Mouse (Mus musculus) embryonic facial prominence, embryonic 15.5 days (tissue): ENCODE measurements around the gene Pax1. TPM values are rescaled to one million over a fixed set of nuclear protein-coding genes. Genes with fewer than 3 reads are reported as not detected.

Experiments used
- ATAC-seq: fragments of 200-750 bp; cut with Nextera tagmentation; 2 replicates; pipeline ENCODE4 v1.8.0; 2017; ENCODE audit warnings: low read depth, moderate TSS enrichment; ENCODE audit not compliant: insufficient number of reproducible peaks, low FRiP score, low TSS enrichment
- H3K27ac ChIP-seq: fragments of 300-500 bp; sonication (generic); replicated peaks from 2 replicates; pipeline ENCODE4 v1.5.1; 2015; ENCODE audit warnings: mild to moderate bottlenecking, inconsistent platforms
- H3K27me3 ChIP-seq: fragments of 300-500 bp; sonication (generic); 2 replicates; pipeline ENCODE4 v1.6.1; 2015; ENCODE audit warnings: inconsistent platforms
- H3K36me3 ChIP-seq: fragments of 300-500 bp; sonication (generic); 2 replicates; pipeline ENCODE4 v1.6.1; 2015; ENCODE audit warnings: mild to moderate bottlenecking, inconsistent platforms
- H3K4me1 ChIP-seq: fragments of 300-500 bp; sonication (generic); 2 replicates; pipeline ENCODE4 v1.6.1; 2015; ENCODE audit warnings: inconsistent platforms
- H3K4me2 ChIP-seq: fragments of 300-500 bp; sonication (generic); replicated peaks from 2 replicates; pipeline ENCODE4 v1.6.1; 2015; ENCODE audit warnings: mild to moderate bottlenecking, inconsistent platforms
- H3K4me3 ChIP-seq: fragments of 300-500 bp; sonication (generic); replicated peaks from 2 replicates; pipeline ENCODE4 v1.5.1; 2015; ENCODE audit warnings: mild to moderate bottlenecking, inconsistent platforms
- H3K9ac ChIP-seq: fragments of 300-500 bp; sonication (generic); 2 replicates; pipeline ENCODE4 v1.6.1; 2015; ENCODE audit warnings: inconsistent platforms
- H3K9me3 ChIP-seq: fragments of 300-500 bp; sonication (generic); replicated peaks from 2 replicates; pipeline ENCODE4 v1.6.1; 2016; ENCODE audit warnings: inconsistent platforms
- WGBS: fragments of 180-500 bp; shearing (Covaris S2); methylation state at CpG from one replicate; pipeline ENCODE4 v1.1.7; 2015; 5-methylcytosine and 5-hydroxymethylcytosine counted together
- polyA plus RNA-seq: library from polyadenylated mRNA; unstranded; fragments of >200 nt; fragmentation: Nextera tagmentation; extraction: Ambion mirVana; gene quantifications from 2 replicates; pipeline ENCODE4 v1.2.1, GENCODE M21; 2015

Pax1 gene
- polyA plus RNA-seq, 1 experiment from 2014 or later = 9.6 TPM

DNA sequence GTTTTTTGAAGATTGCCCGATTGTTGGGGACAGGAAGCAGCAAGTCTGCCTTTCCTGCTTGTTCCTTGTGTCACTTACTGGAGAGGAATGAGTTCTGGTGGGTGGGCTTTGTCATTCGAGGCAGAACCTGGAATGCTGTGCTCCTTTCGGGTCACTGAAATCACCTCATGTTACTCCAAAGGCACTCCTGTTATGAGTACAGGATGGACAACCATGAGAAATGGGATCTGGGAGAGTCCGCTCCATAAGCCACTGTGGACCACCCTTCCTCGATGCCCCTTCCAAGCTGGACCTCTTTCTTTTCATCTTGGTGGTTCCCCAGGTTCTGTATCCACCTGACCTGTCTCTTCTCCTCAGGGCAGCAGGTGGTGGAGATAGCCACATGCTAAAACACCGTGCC, 2.5 kb downstream of the Pax1 start:
- H3K9me3 ChIP-seq = no peaks in the 10 kb centered on the region
- no peak overlapping the region; the same call in 1 of the 2 replicates for H3K4me3 ChIP-seq
- H3K27ac ChIP-seq = no peak overlapping the region
- 20% methylated on average over 6 of the region's 6 CpGs for WGBS
- H3K9ac ChIP-seq = no peak overlapping the region
- peaks cover 32% of the 10 kb centered on the region for H3K4me1 ChIP-seq
- H3K36me3 ChIP-seq = no peaks in the 10 kb centered on the region
- ATAC-seq = no peak
- peak overlapping the region; percentile 65; the same call in 1 of the 2 replicates for H3K4me2 ChIP-seq
- peaks cover 91% of the 10 kb centered on the region for H3K27me3 ChIP-seq

DNA sequence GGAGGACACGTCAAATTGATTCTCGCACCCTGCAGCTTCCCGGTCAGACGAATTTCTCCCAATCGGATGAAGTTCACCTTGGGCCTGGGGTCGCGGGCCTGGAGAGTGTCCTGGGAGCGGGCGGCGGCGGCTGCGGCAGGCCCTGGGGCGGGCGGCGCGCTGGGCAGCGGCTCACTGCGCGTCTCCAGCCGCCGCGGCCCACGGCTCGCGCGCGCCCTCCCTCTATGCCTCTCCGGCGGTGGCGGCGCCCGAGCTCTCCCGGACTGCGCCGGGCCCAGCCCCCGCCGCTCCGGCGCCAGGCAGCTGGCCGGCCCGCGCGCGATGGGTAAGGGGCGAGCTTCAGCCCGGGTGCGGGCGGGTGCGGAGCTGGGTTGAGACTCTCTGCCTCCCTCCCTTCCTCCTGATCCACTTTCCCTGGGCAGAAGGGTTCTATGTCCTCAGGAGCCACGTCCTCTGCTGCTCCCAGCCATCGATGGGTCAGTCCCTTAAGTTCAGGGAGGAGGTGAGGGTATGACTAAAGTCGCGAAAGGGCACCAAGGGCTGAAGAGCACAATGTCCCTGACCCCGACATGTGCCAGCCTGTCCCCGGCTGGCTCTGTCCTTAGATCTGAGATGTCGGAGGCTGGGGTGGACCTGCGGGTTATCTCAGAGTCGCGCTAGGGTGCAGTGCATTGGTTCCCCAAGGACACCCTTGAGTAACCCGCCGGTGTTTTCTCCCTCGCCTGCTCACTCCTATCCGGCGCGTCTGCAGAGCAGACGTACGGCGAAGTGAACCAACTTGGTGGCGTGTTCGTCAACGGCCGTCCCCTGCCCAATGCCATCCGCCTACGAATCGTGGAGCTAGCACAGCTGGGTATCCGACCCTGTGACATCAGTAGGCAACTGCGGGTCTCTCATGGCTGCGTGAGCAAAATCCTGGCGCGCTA, 3.5 kb downstream of the Pax1 start:
- no peaks in the 10 kb centered on the region for H3K9me3 ChIP-seq
- peaks cover 29% of the 10 kb centered on the region for H3K4me1 ChIP-seq
- WGBS = 1% methylated on average over 74 of the region's 80 CpGs
- no peaks in the 10 kb centered on the region for H3K36me3 ChIP-seq
- H3K27me3 ChIP-seq = peaks cover 91% of the 10 kb centered on the region
- no peak overlapping the region for H3K27ac ChIP-seq
- no peak for ATAC-seq
- peak overlapping the region; percentile 47 for H3K4me3 ChIP-seq
- H3K4me2 ChIP-seq = peak overlapping the region; percentile 65
- H3K9ac ChIP-seq = peak overlapping the region; percentile 23; the same call in 1 of the 2 replicates

DNA sequence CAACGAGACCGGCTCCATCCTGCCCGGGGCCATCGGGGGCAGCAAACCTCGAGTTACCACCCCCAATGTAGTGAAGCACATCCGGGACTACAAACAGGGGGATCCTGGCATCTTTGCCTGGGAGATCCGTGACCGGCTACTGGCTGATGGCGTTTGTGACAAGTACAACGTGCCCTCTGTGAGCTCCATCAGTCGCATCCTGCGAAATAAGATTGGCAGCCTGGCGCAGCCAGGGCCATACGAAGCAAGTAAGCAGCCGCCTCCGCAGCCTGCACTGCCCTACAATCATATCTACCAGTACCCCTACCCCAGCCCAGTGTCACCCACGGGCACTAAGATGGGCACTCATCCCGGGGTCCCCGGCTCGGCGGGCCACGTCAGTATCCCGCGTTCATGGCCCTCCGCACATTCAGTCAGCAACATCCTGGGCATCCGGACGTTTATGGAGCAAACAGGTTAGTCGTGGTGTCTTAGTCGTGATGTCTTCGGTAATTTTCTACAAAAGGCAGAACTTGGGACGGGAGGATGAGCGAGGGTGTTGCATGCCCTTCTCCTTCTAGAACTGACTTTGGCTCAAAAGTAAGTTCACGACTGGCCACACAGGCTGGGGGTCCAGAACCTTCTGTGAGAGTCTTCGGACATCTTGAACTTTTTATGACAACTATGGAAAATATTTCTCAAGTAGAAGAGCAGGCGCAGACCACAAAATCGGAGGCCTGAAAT, 4.3 kb downstream of the Pax1 start:
- no peak for ATAC-seq
- Histone ChIP-seq H3K9me3 (no peaks in the 10 kb centered on the region), H3K36me3 (no peaks in the 10 kb centered on the region), H3K4me1 (peaks cover 29% of the 10 kb centered on the region), H3K27ac (no peak overlapping the region), H3K9ac (no peak overlapping the region), H3K27me3 (peaks cover 91% of the 10 kb centered on the region), H3K4me2 (peak overlapping the region; percentile 65), H3K4me3 (peak overlapping the region; percentile 47)
- 2% methylated on average over 36 of the region's 36 CpGs for WGBS

DNA sequence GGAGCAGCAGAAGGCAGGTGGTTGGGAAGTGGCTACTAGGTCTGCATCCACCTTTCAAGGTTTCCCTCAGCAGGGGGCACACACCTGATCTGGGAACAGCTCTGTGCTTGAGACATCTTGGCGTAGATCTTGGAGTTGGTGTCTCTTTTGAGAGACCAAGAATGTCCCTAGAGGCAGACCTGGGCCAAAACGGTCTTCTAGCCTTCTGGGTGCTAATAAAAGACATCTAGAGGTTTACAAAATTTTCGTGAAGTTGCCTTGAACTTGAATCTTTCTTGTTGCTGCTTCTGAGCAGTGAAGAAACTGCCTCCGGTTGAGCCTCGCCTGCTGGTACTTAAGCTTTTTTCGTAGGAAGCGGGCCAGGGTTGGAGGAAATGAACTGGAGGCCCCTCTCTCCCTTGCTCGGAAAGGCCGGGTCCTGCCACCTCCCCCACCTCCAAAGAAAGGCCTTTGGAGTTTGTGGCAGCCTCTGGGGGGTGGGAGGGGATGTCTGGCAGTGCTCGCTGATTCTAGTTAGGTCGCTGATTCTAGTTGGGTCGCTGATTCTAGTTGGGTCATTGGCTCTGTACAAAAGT, 5.6 kb downstream of the Pax1 start:
- Histone ChIP-seq H3K9me3 (no peaks in the 10 kb centered on the region), H3K9ac (no peak overlapping the region), H3K27ac (no peak overlapping the region), H3K4me1 (peaks cover 20% of the 10 kb centered on the region), H3K36me3 (no peaks in the 10 kb centered on the region), H3K4me2 (0 out of 2 replicates have a peak overlapping the region, but pooled peaks have one; percentile 65), H3K4me3 (peak overlapping the region; percentile 47), H3K27me3 (peaks cover 90% of the 10 kb centered on the region)
- no peak for ATAC-seq
- WGBS = 21% methylated on average over 12 of the region's 12 CpGs

DNA sequence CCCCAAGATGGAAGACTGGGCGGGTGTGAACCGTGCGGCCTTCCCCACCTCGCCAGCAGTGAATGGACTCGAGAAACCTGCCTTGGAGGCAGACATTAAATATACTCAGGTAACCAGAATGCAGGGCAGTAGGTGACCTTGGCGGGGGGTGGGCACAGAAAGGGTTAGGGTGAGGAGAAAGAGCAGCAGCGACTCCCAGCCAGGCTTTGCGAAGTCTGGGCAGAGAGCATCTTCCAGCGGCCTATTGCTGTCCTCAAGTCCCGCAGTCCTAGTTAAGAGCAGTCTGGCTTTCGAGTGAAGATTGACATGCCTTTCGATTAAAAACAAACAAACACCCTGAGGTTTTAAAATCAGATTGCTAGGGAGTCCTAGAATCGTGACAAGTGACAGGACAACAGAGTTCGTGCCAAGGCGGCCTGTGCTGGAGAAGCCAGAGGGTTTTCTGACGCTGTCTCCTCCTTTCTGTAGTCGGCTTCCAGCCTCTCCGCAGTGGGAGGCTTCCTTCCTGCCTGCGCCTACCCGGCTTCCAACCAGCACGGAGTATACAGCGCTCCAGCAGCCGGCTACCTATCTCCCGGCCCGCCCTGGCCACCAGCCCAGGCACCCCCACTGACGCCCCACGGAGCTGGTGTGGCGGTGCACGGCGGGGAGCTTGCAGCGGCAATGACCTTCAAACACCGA, 6.3 kb downstream of the Pax1 start:
- Histone ChIP-seq H3K4me1 (peaks cover 16% of the 10 kb centered on the region), H3K27ac (no peak overlapping the region), H3K4me2 (peak overlapping the region; percentile 65), H3K4me3 (peak overlapping the region; percentile 47), H3K27me3 (peaks cover 90% of the 10 kb centered on the region), H3K36me3 (no peaks in the 10 kb centered on the region), H3K9me3 (no peaks in the 10 kb centered on the region), H3K9ac (no peak overlapping the region)
- WGBS = 7% methylated on average over 32 of the region's 32 CpGs
- 0 out of 2 replicates have a peak, but pooled peaks have one; percentile 36 for ATAC-seq

DNA sequence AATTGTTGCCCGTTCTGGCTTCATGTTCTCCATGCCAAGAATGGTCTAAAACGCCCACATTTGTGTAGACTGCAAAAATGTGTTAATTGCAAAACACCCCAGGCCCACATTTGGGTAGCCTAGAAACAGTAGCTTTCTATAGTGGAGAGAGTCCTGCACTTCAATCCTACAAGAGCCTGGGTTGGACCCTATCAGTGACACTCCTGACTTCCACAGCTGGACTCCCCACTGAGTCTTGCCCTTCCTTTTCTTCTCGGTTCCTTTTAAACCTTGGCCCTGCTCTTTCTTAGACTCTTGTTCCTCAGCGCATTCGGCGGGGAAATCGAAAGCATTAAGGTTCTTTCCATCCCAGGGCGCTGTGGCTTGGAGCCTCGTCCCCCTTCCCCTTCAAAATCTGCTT, 7.8 kb downstream of the Pax1 start:
- no peak overlapping the region for H3K27ac ChIP-seq
- no peak overlapping the region for H3K9ac ChIP-seq
- no peak for ATAC-seq
- H3K4me2 ChIP-seq = no peak overlapping the region
- no peaks in the 10 kb centered on the region for H3K36me3 ChIP-seq
- no peak overlapping the region for H3K4me3 ChIP-seq
- WGBS = 18% methylated on average over 9 of the region's 9 CpGs
- peaks cover 89% of the 10 kb centered on the region for H3K27me3 ChIP-seq
- no peaks in the 10 kb centered on the region for H3K9me3 ChIP-seq
- H3K4me1 ChIP-seq = peaks cover 24% of the 10 kb centered on the region

DNA sequence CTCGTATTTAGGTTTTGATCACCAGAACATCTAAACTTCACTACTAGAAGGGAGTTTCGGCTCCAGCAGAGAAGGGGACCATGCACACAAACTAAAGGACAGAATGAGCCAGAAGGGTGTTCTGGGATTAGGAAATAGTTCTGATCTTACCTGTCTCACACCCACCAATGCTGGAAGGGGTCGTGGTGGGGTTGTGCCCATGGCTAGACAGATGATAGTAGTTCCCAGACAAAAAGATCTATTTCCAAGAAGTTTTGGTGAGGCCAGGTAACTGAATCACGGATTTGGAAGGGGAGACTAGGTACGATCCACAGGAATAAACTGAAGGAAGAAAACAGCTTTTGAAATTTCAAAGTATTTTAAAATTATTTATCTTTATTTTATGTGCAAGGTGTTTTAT, 8.4 kb downstream of the Pax1 start:
- 38% methylated on average over 5 of the region's 5 CpGs for WGBS
- H3K36me3 ChIP-seq = no peaks in the 10 kb centered on the region
- H3K27me3 ChIP-seq = peaks cover 89% of the 10 kb centered on the region
- H3K27ac ChIP-seq = no peak overlapping the region
- H3K4me2 ChIP-seq = no peak overlapping the region
- H3K4me3 ChIP-seq = no peak overlapping the region
- H3K4me1 ChIP-seq = peaks cover 20% of the 10 kb centered on the region
- no peaks in the 10 kb centered on the region for H3K9me3 ChIP-seq
- ATAC-seq = no peak
- no peak overlapping the region for H3K9ac ChIP-seq

DNA sequence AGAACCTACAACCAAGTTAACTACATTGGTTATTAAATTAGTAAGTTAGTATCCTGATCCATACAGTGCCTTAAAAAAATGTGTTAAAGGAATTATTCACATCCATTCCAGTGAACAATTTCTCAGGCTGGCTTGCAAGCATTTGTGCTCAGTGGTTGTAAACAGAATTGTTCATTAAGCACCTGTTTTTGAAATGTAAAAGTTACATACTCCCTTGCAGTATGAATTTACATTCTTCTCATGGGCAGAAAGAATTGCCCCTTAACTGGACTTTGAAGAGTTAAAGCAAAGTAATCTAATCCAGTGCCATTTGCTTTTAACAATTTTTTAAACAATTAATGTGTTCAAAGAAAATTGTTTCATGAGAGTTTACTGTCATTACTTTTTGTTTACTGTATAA, 9.6 kb downstream of the Pax1 start:
- no peak for ATAC-seq
- H3K4me2 ChIP-seq = no peak overlapping the region
- no peaks in the 10 kb centered on the region for H3K9me3 ChIP-seq
- peaks cover 88% of the 10 kb centered on the region for H3K27me3 ChIP-seq
- H3K4me1 ChIP-seq = peaks cover 8% of the 10 kb centered on the region; the same call in 1 of the 2 replicates
- H3K9ac ChIP-seq = no peak overlapping the region
- no peak overlapping the region for H3K4me3 ChIP-seq
- no peaks in the 10 kb centered on the region for H3K36me3 ChIP-seq
- H3K27ac ChIP-seq = no peak overlapping the region

DNA sequence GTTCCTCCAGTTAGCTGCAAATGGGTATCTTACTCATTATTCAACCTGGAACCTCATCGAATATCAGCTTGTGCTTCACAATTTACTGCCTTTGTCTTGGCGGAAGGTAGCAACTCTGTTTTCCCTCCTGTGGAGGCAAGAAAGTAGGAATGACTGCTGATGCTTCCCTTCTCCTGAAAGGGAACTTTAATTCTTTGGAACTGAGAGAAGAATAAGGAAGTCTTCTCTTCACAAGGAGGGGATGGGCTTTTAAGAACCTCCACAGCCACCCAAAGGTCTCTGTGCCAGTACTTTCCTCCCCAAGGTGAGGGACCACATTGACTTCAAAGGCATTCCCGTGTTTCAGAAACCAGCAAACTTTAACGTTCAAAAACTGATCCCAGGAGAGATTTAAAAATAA, 10.1 kb downstream of the Pax1 start:
- Histone ChIP-seq H3K27ac (no peak overlapping the region), H3K36me3 (no peaks in the 10 kb centered on the region), H3K4me3 (no peak overlapping the region), H3K9ac (no peak overlapping the region), H3K27me3 (peaks cover 87% of the 10 kb centered on the region), H3K4me1 (peaks cover 8% of the 10 kb centered on the region; the same call in 1 of the 2 replicates), H3K9me3 (no peaks in the 10 kb centered on the region), H3K4me2 (no peak overlapping the region)
- 20% methylated on average over 4 of the region's 4 CpGs for WGBS
- ATAC-seq = no peak

DNA sequence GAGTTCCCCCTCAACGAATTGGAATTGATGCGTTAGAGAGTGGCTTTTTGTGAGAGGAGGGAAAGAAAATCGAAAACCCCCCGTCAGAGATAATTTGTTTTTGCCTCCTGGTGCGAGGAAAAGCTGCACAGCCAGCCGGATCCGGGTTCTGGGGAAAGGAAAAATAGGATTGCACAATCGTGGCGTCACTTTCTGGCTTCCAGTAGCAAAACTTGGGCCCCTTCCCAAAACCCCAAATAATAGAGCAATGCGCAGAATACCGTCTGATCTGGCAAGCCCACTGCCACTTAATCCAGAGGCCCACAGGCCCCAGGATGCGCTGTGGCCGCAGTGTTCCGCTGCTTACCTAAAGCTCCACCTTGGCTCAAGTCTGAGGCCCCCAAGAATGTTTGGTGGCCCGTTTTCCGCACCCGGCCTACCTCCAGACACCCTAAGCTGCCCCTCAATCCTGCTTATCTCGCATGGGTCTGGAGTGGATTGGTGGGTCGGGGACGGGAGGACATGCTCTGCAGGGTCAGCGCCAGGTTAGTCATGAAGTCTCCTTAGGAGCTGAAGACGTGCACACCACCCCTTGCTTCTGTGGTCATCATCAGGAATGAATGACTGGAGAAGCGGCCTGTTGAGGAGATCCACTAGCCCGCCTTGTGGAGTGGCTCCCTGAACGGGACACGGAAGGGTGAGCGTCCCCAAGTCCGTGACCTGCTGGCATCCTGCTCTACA, 11.4 kb downstream of the Pax1 start:
- Histone ChIP-seq H3K36me3 (no peaks in the 10 kb centered on the region), H3K27ac (no peak overlapping the region), H3K4me3 (no peak overlapping the region), H3K4me1 (peaks cover 8% of the 10 kb centered on the region; the same call in 1 of the 2 replicates), H3K4me2 (no peak overlapping the region), H3K9ac (no peak overlapping the region), H3K27me3 (peaks cover 87% of the 10 kb centered on the region), H3K9me3 (no peaks in the 10 kb centered on the region)
- ATAC-seq = no peak
- WGBS = 14% methylated on average over 28 of the region's 28 CpGs
